Mouse (Mus musculus) CH12.LX (cell line): ENCODE data around the gene Gm5431. TPM values are rescaled to one million over a fixed set of nuclear protein-coding genes. Genes with fewer than 3 reads are reported as not detected.

Source experiments
- DNase-seq: peaks from one replicate; pipeline ENCODE4 v3.0.0-alpha.2; 2013; ENCODE audit errors: extremely low read depth
- H3K27ac ChIP-seq: 2 replicates; pipeline ENCODE4 v1.5.1; 2012; ENCODE audit warnings: low read depth, mild to moderate bottlenecking, control low read depth, moderate library complexity; ENCODE audit not compliant: insufficient read depth
- H3K27me3 ChIP-seq: replicated peaks from 2 replicates; pipeline ENCODE3; 2012; ENCODE audit warnings: inconsistent platforms
- H3K36me3 ChIP-seq, 2 experiments: replicated peaks in 1 of 2; 2 replicates each; pipeline versions ENCODE3 to v1.6.1; 2012; ENCODE audit warnings: inconsistent platforms in 1 of 2, low read length in 1 of 2, mild to moderate bottlenecking in 1 of 2, mixed read lengths in 1 of 2, moderate library complexity in 1 of 2; ENCODE audit not compliant: control insufficient read depth in 1 of 2, insufficient read depth in 1 of 2
- H3K4me1 ChIP-seq, 2 experiments: 2 replicates each; pipeline ENCODE4 v1.6.1; 2012; ENCODE audit warnings: inconsistent platforms in 1 of 2, moderate library complexity in 1 of 2; ENCODE audit not compliant: insufficient read depth in 2 of 2, control insufficient read depth in 1 of 2
- H3K4me2 ChIP-seq: 2 replicates; pipeline ENCODE4 v1.6.1; 2012; ENCODE audit warnings: low read depth, mild to moderate bottlenecking, control low read depth; ENCODE audit not compliant: poor library complexity, insufficient read depth, severe bottlenecking
- H3K4me3 ChIP-seq, 3 experiments: fragments of 150-350 bp in 1 of 3; sonication (generic) in 1 of 3; replicated peaks in 1 of 3; 2 replicates each; pipeline versions ENCODE3 to v1.5.1; 2011 to 2012; ENCODE audit warnings: low read depth in 2 of 3, low read length in 2 of 3, mild to moderate bottlenecking in 2 of 3, moderate library complexity in 2 of 3, control low read depth in 1 of 3, improper control_type of control experiment in 1 of 3, inconsistent platforms in 1 of 3, mixed read lengths in 1 of 3; ENCODE audit not compliant: poor library complexity in 1 of 3
- H3K79me2 ChIP-seq: replicated peaks from 2 replicates; pipeline ENCODE4 v1.6.1; 2012; ENCODE audit warnings: mild to moderate bottlenecking, moderate library complexity; ENCODE audit not compliant: control insufficient read depth, poor library complexity, insufficient read depth, severe bottlenecking; ENCODE audit errors: extremely low read depth
- H3K9ac ChIP-seq: 2 replicates; pipeline ENCODE4 v1.6.1; 2012; ENCODE audit warnings: low read depth, mild to moderate bottlenecking, control low read depth, moderate library complexity; ENCODE audit not compliant: insufficient read depth
- H3K9me3 ChIP-seq: replicated peaks from 2 replicates; pipeline ENCODE3; 2012; ENCODE audit warnings: low read length, inconsistent platforms, mixed read lengths
- BHLHE40 ChIP-seq: IDR thresholded peaks from 2 replicates; pipeline ENCODE4 v1.6.1; 2011; ENCODE audit warnings: mild to moderate bottlenecking, low read depth, low read length, improper control_type of control experiment
- CHD1 ChIP-seq: IDR thresholded peaks from 2 replicates; pipeline ENCODE4 v1.6.1; 2012; ENCODE audit warnings: low read depth, low read length, improper control_type of control experiment, inconsistent platforms
- ELF1 ChIP-seq: IDR thresholded peaks from 2 replicates; pipeline ENCODE4 v1.6.1; 2014; ENCODE audit warnings: low read depth, mild to moderate bottlenecking, inconsistent platforms, low read length, improper control_type of control experiment
- EP300 ChIP-seq: IDR thresholded peaks from 2 replicates; pipeline ENCODE4 v1.6.1; 2011; ENCODE audit warnings: low read length, improper control_type of control experiment
- ETS1 ChIP-seq: conservative IDR thresholded peaks from 2 replicates; pipeline ENCODE4 v1.6.1; 2012; ENCODE audit warnings: low read depth, mild to moderate bottlenecking, inconsistent platforms, low read length, improper control_type of control experiment, moderate library complexity
- GABPA ChIP-seq: IDR thresholded peaks from 2 replicates; pipeline ENCODE4 v1.6.1; 2012; ENCODE audit warnings: low read depth, low read length, improper control_type of control experiment, inconsistent platforms; ENCODE audit not compliant: insufficient replicate concordance
- HCFC1 ChIP-seq: IDR thresholded peaks from 2 replicates; pipeline ENCODE4 v1.6.1; 2012; ENCODE audit warnings: low read depth, mild to moderate bottlenecking, inconsistent platforms, low read length, improper control_type of control experiment
- IRF4 ChIP-seq: IDR thresholded peaks from 2 replicates; pipeline ENCODE4 v1.6.1; 2014; ENCODE audit warnings: low read depth, mild to moderate bottlenecking, inconsistent platforms, low read length, improper control_type of control experiment
- KAT2A ChIP-seq: IDR thresholded peaks from 2 replicates; pipeline ENCODE4 v1.6.1; 2012; ENCODE audit warnings: low read length, improper control_type of control experiment, inconsistent platforms; ENCODE audit not compliant: insufficient replicate concordance
- MAX ChIP-seq: IDR thresholded peaks from 2 replicates; pipeline ENCODE4 v1.6.1; 2011; ENCODE audit warnings: low read length, improper control_type of control experiment
- MXI1 ChIP-seq: IDR thresholded peaks from 2 replicates; pipeline ENCODE4 v1.6.1; 2011; ENCODE audit warnings: mild to moderate bottlenecking, low read depth, low read length, improper control_type of control experiment
- MYC ChIP-seq: IDR thresholded peaks from 2 replicates; pipeline ENCODE4 v1.6.1; 2011; ENCODE audit warnings: low read depth, mild to moderate bottlenecking, improper control_type of control experiment, low read length
- PAX5 ChIP-seq: IDR thresholded peaks from 2 replicates; pipeline ENCODE4 v1.6.1; 2012; ENCODE audit warnings: low read length, inconsistent platforms, mixed read lengths
- POLR2AphosphoS2 ChIP-seq: IDR thresholded peaks from 2 replicates; pipeline ENCODE4 v1.6.1; 2011; ENCODE audit warnings: low read depth, low read length, improper control_type of control experiment
- RCOR1 ChIP-seq: conservative IDR thresholded peaks from 2 replicates; pipeline ENCODE4 v1.6.1; 2012; ENCODE audit warnings: low read depth, mild to moderate bottlenecking, inconsistent platforms, low read length, improper control_type of control experiment
- SIN3A ChIP-seq: IDR thresholded peaks from 2 replicates; pipeline ENCODE4 v1.6.1; 2012; ENCODE audit warnings: low read length, improper control_type of control experiment, inconsistent platforms
- TCF12 ChIP-seq: IDR thresholded peaks from 2 replicates; pipeline ENCODE4 v1.6.1; 2014; ENCODE audit warnings: low read depth, mild to moderate bottlenecking, inconsistent platforms, low read length, improper control_type of control experiment
- USF1 ChIP-seq: IDR thresholded peaks from 2 replicates; pipeline ENCODE4 v1.6.1; 2014; ENCODE audit warnings: low read depth, mild to moderate bottlenecking, inconsistent platforms, low read length, improper control_type of control experiment
- USF2 ChIP-seq: conservative IDR thresholded peaks from 2 replicates; pipeline ENCODE4 v1.6.1; 2011; ENCODE audit warnings: low read depth, low read length, improper control_type of control experiment
- dilution Hi-C: fragments of 300-500 bp; cut with MboI; formaldehyde crosslinking; loops from 2 replicates; pipeline ENCODE4 v1.14.3; 2020; ENCODE audit warnings: low sequenced_read_pairs; ENCODE audit not compliant: extremely low pct_unique_long_range_greater_than_20kb, extremely low pct_ligation_motif_present
- in situ Hi-C: fragments of 300-500 bp; cut with MboI; formaldehyde crosslinking; loops from 3 replicates; pipeline ENCODE4 v1.14.3; 2019; ENCODE audit warnings: low sequenced_read_pairs, low pct_ligation_motif_present, low pct_unique_long_range_greater_than_20kb, mixed read lengths
- polyA plus RNA-seq: library from polyadenylated mRNA; unstranded; fragments of >175 nt; gene quantifications from 2 replicates; pipeline ENCODE4 v1.2.1, GENCODE M21; 2012; ENCODE audit warnings: low read depth; ENCODE audit not compliant: insufficient read length
- total RNA-seq, 2 experiments: library from RNA; depleted of rRNA; stranded (reverse); fragments of 300-350 nt in 1 of 2; fragments of >200 nt in 1 of 2; gene quantifications; 2 replicates each; pipeline ENCODE4 v1.2.3; 2012 to 2014

Gm5431 gene
- total and polyA plus RNA-seq, 3 experiments: 0.89 to 4.9 (median 2.0) TPM

DNA sequence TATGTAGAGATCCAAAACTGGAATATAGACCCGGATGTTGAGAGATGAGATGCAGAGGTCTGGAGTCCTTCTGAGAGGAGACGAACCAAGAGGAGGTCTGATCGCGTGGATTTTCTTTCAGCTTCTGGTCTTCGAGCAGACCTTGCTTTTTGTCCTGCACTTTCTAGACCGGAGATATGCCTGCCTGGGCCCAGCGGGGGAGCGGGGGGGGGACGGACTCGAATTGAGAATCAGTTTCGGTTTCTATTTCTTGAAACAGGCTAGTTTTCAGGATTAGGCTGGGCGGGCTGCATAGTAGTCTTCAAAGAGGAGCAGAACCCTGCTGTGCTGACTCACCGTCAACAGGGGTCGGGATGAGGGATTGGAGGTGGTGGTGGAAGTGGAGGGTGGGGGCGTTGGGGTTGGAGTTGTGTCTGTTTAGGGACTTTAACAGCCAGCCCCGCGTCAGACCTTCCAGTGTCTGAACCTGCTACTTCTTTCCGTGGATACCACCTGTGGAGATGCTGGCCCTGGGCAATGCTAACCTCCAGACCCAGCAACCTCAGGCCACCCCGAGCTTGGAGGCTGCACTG lies 30.7 kb downstream of the Gm5431 start, which contains the start of gene Irgm1 (continued):
- TF ChIP-seq POLR2AphosphoS2 (peak; percentile 92), IRF4 (peak; percentile 99), MYC (peak; percentile 88), MXI1 (peak; percentile 89), ETS1 (peak; percentile 98)
- TF ChIP-seq, all 38 proteins: peak for 26

- dilution Hi-C loops: no loop called here
- in situ Hi-C loops: loop anchor here (5.0 to 25.0 kb wide), 4 partner anchors 232 to 542 kb away; partner anchors contain the start of genes Mgat1 and Olfr1389
- H3K4me1 ChIP-seq: peaks cover 2 to 52% of the 10 kb centered on the region in 2 experiments; a peak in 2 of 4 replicates
- H3K4me3 ChIP-seq: peak overlapping the region; percentile 61 to 69 (median 69)
- H3K9ac ChIP-seq: peak overlapping the region; percentile 85
- TF ChIP-seq BHLHE40 (peak; percentile 56; the same call in 1 of the 2 replicates), ELF1 (no peak), POLR2AphosphoS2 (no peak; the same call in 1 of the 2 replicates), RCOR1 (no peak), MAX (0 out of 2 replicates have a peak, but pooled peaks have one; percentile 14), USF1 (peak; percentile 81), EP300 (no peak), TCF12 (no peak), ETS1 (no peak), PAX5 (no peak), CHD1 (no peak), SIN3A (peak; percentile 24; the same call in 1 of the 2 replicates), HCFC1 (no peak), GABPA (no peak), USF2 (peak; percentile 86), IRF4 (no peak), KAT2A (no peak)
- H3K27ac ChIP-seq: peak overlapping the region; percentile 80
- no peaks in the 10 kb centered on the region for H3K27me3 ChIP-seq
- DNase-seq: peak; percentile 55
- peaks cover 14 to 24% of the 10 kb centered on the region in 2 experiments for H3K36me3 ChIP-seq
- peak overlapping the region; percentile 93 for H3K4me2 ChIP-seq
- no peaks in the 10 kb centered on the region for H3K9me3 ChIP-seq
- H3K79me2 ChIP-seq: peaks cover 25% of the 10 kb centered on the region
Measured at GRCm38 (mm10) chr11:48870781-48871180, 31.2 kb downstream of the Gm5431 start.
